Mouse (Mus musculus) bone marrow macrophage, adult 2 months (primary cell): ENCODE data around the gene Dgcr6. TPM values are rescaled to one million over a fixed set of nuclear protein-coding genes. Genes with fewer than 3 reads are reported as not detected.
"Not testable (repeated sequence)": the region's sequence is repeated elsewhere in the genome, so short reads cannot be mapped to it uniquely, and the experiment has no call there.

Experiments used
- H3K27ac ChIP-seq: 2 replicates; pipeline ENCODE4 v1.5.1; 2012; ENCODE audit warnings: low read depth, low read length; ENCODE audit not compliant: insufficient read depth
- H3K4me1 ChIP-seq: 2 replicates; pipeline ENCODE4 v1.6.1; 2012; ENCODE audit warnings: low read length; ENCODE audit not compliant: control insufficient read depth, insufficient read depth
- H3K4me3 ChIP-seq: 2 replicates; pipeline ENCODE4 v1.5.1; 2012; ENCODE audit warnings: mild to moderate bottlenecking, low read length, moderate library complexity; ENCODE audit not compliant: insufficient read depth
- CTCF ChIP-seq: IDR thresholded peaks from 2 replicates; pipeline ENCODE4 v1.5.1; 2012; ENCODE audit warnings: low read depth, mild to moderate bottlenecking, low read length, moderate library complexity
- POLR2A ChIP-seq: IDR thresholded peaks from 2 replicates; pipeline ENCODE4 v1.6.1; 2012; ENCODE audit warnings: mild to moderate bottlenecking, low read depth, low read length, borderline replicate concordance
- polyA plus RNA-seq: library from polyadenylated mRNA; stranded (reverse); fragments of >200 nt; gene quantifications from 2 replicates; pipeline ENCODE4 v1.2.4, GENCODE M21; 2012; ENCODE audit not compliant: missing spikeins, insufficient read depth, insufficient read length

The Dgcr6 gene
- polyA plus RNA-seq, result 23.0 and 26.4 TPM in 2 replicates

DNA sequence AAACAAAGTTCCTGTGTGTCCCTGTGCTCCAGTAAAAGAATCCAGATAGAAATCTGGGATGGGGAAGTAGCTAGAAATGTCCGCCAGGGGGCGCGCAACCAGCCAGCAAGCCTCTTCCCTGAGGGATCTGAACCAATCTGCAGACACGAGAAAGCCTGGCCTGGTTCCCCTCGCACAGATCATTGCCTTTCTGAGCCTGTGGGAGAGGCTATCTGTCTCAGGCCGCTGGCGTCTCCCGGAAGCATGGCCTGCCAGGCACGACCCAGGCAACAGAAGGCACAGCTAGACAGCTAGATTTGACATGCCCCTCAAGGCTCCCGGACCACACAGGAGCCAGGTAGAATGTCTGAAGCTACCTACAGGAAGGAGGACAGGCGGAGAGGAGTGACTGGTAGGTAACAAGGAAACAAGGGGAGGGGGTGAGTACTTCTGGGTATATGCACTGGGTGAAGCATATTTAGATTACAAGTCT lies at the start of gene Dgcr6:
TSS of gene Dgcr6 (plus strand) at position 130 of the 472 bp plus-strand sequence.
- Histone ChIP-seq H3K4me3 (no peak within 1 kb of the TSS), H3K27ac (no peak within 1 kb of the TSS), H3K4me1 (no peaks in the 10 kb centered on the region)
- TF ChIP-seq CTCF, result peak; percentile 80
- TF ChIP-seq POLR2A, result no peak

DNA sequence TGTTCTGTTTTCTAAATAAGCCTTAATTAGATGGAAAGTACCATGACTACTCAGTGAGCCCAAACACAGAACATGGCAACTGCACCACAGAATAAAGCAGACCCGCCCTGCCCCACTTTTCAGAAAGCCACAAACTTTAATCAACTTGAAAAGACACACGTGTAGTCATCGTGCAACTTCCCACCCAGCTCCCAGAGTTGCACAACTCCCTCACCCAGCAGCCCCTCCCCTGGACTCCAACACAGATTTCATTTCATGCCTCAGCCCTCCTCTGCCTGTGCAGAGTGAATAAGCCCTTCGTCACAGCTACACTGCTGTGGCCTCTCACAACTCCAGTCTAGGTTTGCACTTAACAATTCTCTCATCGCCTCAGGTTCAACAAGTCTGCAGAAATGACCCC lies 48.1 kb upstream of the Dgcr6 start:
- Histone ChIP-seq H3K4me1 (no peaks in the 10 kb centered on the region), H3K4me3 (no peak overlapping the region), H3K27ac (no peak overlapping the region)
- no peak for TF ChIP-seq CTCF

- TF ChIP-seq CTCF, result no peak
- no peak for TF ChIP-seq POLR2A
- no peak overlapping the region for H3K4me3 ChIP-seq
- no peaks in the 10 kb centered on the region for H3K4me1 ChIP-seq
- no peak overlapping the region for H3K27ac ChIP-seq
Measured at GRCm38 (mm10) chr16:18007083-18007482, 45.6 kb upstream of the Dgcr6 start.

GRCm38 (mm10) chr16:18011101-18011500 lies 41.6 kb upstream of the Dgcr6 start:
- no peaks in the 10 kb centered on the region for H3K4me1 ChIP-seq
- H3K27ac ChIP-seq, result no peak overlapping the region
- H3K4me3 ChIP-seq, result no peak overlapping the region
- TF ChIP-seq CTCF (no peak), POLR2A (no peak)

GRCm38 (mm10) chr16:18016482-18016881 lies 36.2 kb upstream of the Dgcr6 start:
- not testable (repeated sequence) for H3K4me3 ChIP-seq, H3K27ac ChIP-seq, H3K4me1 ChIP-seq

GRCm38 (mm10) chr16:18022780-18023557 lies 29.7 kb upstream of the Dgcr6 start:
- TF ChIP-seq CTCF, result no peak
- TF ChIP-seq POLR2A, result no peak
- Histone ChIP-seq H3K4me1 (no peaks in the 10 kb centered on the region), H3K4me3 (no peak overlapping the region), H3K27ac (no peak overlapping the region)

DNA sequence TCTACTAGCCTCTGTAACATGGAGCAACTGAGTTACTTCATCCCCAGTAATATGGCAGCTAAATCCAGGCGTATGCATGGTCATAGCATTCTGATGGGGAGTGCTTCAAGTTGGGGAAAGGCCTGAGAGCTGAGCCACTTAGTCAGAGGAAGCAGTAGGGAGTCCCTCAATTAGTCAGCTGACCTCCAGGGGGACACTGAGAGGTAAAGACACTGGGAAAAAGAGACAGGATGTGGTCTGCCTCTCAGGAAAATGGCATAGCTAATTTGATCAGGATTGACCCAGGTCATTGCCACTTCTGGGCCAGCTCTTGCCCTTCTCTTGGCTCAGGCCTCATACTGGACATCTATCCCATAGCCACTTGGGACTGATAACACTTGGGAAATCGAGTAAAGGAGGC lies 25.3 kb upstream of the Dgcr6 start:
- Histone ChIP-seq H3K4me1 (no peaks in the 10 kb centered on the region), H3K4me3 (no peak overlapping the region), H3K27ac (no peak overlapping the region)
- TF ChIP-seq CTCF, result no peak
- TF ChIP-seq POLR2A, result no peak

DNA sequence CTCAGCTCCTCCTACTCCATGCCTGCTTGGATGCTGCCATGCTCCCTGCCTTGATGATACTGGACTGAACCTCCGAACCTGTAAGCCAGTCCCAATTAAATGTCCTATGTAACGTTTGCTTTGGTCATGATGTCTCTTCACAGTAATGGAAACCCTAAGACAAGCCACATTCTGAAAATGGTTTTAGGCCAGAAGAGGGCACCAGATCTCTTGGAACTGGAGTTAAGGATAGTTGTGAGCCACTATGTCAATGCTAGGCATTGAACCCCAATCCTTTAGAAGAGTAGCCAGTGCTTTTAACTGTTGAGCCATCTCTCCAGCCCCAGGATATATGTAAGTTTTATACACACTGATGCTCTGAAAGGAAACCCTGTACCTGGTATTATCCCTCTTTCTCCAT lies 20.9 kb upstream of the Dgcr6 start:
- H3K27ac ChIP-seq, result no peak overlapping the region
- TF ChIP-seq CTCF, result no peak
- no peak for TF ChIP-seq POLR2A
- no peaks in the 10 kb centered on the region for H3K4me1 ChIP-seq
- H3K4me3 ChIP-seq, result no peak overlapping the region

- Histone ChIP-seq H3K4me3 (no peak overlapping the region), H3K4me1 (no peaks in the 10 kb centered on the region), H3K27ac (no peak overlapping the region)
- TF ChIP-seq CTCF (no peak), POLR2A (no peak)
Measured at GRCm38 (mm10) chr16:18033289-18033688, 19.4 kb upstream of the Dgcr6 start.

GRCm38 (mm10) chr16:18034286-18034685 lies 18.4 kb upstream of the Dgcr6 start:
- no peak for TF ChIP-seq POLR2A
- TF ChIP-seq CTCF, result no peak
- H3K4me1 ChIP-seq, result no peaks in the 10 kb centered on the region
- no peak overlapping the region for H3K27ac ChIP-seq
- no peak overlapping the region for H3K4me3 ChIP-seq
